Mouse (Mus musculus) liver, embryonic 15.5 days (tissue): ENCODE results near the gene Tbxas1. TPM values are rescaled to one million over a fixed set of nuclear protein-coding genes. Genes with fewer than 3 reads are reported as not detected.

Experiments
- ATAC-seq: fragments of 200-750 bp; cut with Nextera tagmentation; 2 replicates; pipeline ENCODE4 v1.8.0; 2017; ENCODE audit warnings: moderate number of reproducible peaks, mild to moderate bottlenecking, moderate library complexity; ENCODE audit not compliant: insufficient read depth
- H3K27ac ChIP-seq: fragments of 300-500 bp; sonication (generic); replicated peaks from 2 replicates; pipeline ENCODE4 v1.5.1; 2015; ENCODE audit warnings: mild to moderate bottlenecking, inconsistent platforms
- H3K27me3 ChIP-seq: fragments of 300-500 bp; sonication (generic); 2 replicates; pipeline ENCODE4 v1.6.1; 2015; ENCODE audit warnings: mild to moderate bottlenecking, inconsistent platforms
- H3K36me3 ChIP-seq: fragments of 300-500 bp; sonication (generic); replicated peaks from 2 replicates; pipeline ENCODE4 v1.6.1; 2015; ENCODE audit warnings: moderate library complexity, mild to moderate bottlenecking, inconsistent platforms
- H3K4me1 ChIP-seq: fragments of 300-500 bp; sonication (generic); replicated peaks from 2 replicates; pipeline ENCODE4 v1.6.1; 2015; ENCODE audit warnings: inconsistent platforms
- H3K4me2 ChIP-seq: fragments of 300-500 bp; sonication (generic); 2 replicates; pipeline ENCODE4 v1.6.1; 2015; ENCODE audit warnings: moderate library complexity, mild to moderate bottlenecking, inconsistent platforms
- H3K4me3 ChIP-seq: fragments of 300-500 bp; sonication (generic); replicated peaks from 2 replicates; pipeline ENCODE4 v1.5.1; 2015; ENCODE audit warnings: mild to moderate bottlenecking, inconsistent platforms
- H3K9ac ChIP-seq: fragments of 300-500 bp; sonication (generic); 2 replicates; pipeline ENCODE4 v1.6.1; 2015; ENCODE audit warnings: moderate library complexity, mild to moderate bottlenecking, inconsistent platforms
- H3K9me3 ChIP-seq: fragments of 300-500 bp; sonication (generic); replicated peaks from 2 replicates; pipeline ENCODE4 v1.6.1; 2016; ENCODE audit warnings: inconsistent platforms
- WGBS: fragments of 180-500 bp; shearing (Covaris S2); methylation state at CpG from one replicate; pipeline ENCODE4 v1.1.7; 2015; ENCODE audit warnings: mixed read lengths; ENCODE audit not compliant: insufficient replicate concordance; 5-methylcytosine and 5-hydroxymethylcytosine counted together
- polyA plus RNA-seq: library from polyadenylated mRNA; unstranded; fragments of >200 nt; fragmentation: Nextera tagmentation; extraction: Ambion mirVana; gene quantifications from 2 replicates; pipeline ENCODE4 v1.2.1, GENCODE M21; 2015

The Tbxas1 gene
- polyA plus RNA-seq, 1 experiment from 2014 or later: 9.0 TPM

DNA sequence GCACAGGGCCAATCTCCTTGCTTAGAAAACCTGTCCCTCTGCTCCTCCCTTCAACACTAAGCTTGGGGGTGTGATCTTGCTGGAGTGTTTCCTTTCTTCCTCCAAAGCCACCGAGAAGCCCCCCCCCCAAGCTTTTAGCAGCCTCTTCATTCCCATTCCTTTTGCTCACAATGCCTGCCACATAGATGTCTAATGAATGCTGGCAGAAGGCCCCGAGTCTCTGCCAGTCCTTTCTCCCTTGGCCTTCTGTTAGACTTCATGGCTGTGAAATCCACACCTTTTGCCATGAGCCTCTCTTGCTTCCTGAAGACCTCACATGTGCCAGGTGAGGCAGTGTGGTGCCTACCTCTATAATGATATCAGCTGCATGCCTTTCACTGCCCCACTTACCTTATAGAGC is 47.3 kb downstream of the Tbxas1 start:
- peaks cover 97% of the 10 kb centered on the region for H3K4me1 ChIP-seq
- H3K27me3 ChIP-seq: no peaks in the 10 kb centered on the region
- no peak overlapping the region for H3K4me3 ChIP-seq
- 0 out of 2 replicates have a peak overlapping the region, but pooled peaks have one; percentile 58 for H3K4me2 ChIP-seq
- no peaks in the 10 kb centered on the region for H3K36me3 ChIP-seq
- WGBS: 42% methylated on average over 2 of the region's 2 CpGs
- peak overlapping the region; percentile 54 for H3K9ac ChIP-seq
- H3K9me3 ChIP-seq: no peaks in the 10 kb centered on the region
- peak overlapping the region; percentile 100 for H3K27ac ChIP-seq
- ATAC-seq: no peak

DNA sequence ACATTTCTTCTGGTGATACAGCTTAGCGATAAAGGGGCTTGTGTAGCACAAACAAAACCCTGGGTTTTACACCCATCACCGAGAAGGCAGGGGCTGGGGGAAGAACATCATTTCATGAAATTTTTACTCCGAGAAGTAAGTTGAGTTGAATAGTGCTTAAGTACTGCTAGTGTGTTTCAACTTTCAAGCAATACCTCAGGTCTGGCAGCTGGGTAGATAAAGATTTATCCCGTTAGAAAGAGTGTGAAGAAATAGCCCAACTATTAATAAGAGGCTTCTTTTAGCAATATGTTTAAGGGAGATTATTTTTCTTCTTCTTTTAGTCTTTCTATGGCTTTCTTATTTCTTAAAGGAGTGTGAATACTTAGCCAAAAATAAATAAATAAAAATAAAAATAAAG is 48.2 kb downstream of the Tbxas1 start:
- H3K4me3 ChIP-seq: no peak overlapping the region
- peak overlapping the region; percentile 100 for H3K27ac ChIP-seq
- no peaks in the 10 kb centered on the region for H3K36me3 ChIP-seq
- H3K4me1 ChIP-seq: peaks cover 96% of the 10 kb centered on the region
- peak overlapping the region; percentile 64 for H3K9ac ChIP-seq
- peaks cover 3% of the 10 kb centered on the region; the same call in 1 of the 2 replicates for H3K27me3 ChIP-seq
- H3K9me3 ChIP-seq: no peaks in the 10 kb centered on the region
- H3K4me2 ChIP-seq: peak overlapping the region; percentile 69
- ATAC-seq: no peak
- WGBS: 36% methylated on average over 4 of the region's 4 CpGs

DNA sequence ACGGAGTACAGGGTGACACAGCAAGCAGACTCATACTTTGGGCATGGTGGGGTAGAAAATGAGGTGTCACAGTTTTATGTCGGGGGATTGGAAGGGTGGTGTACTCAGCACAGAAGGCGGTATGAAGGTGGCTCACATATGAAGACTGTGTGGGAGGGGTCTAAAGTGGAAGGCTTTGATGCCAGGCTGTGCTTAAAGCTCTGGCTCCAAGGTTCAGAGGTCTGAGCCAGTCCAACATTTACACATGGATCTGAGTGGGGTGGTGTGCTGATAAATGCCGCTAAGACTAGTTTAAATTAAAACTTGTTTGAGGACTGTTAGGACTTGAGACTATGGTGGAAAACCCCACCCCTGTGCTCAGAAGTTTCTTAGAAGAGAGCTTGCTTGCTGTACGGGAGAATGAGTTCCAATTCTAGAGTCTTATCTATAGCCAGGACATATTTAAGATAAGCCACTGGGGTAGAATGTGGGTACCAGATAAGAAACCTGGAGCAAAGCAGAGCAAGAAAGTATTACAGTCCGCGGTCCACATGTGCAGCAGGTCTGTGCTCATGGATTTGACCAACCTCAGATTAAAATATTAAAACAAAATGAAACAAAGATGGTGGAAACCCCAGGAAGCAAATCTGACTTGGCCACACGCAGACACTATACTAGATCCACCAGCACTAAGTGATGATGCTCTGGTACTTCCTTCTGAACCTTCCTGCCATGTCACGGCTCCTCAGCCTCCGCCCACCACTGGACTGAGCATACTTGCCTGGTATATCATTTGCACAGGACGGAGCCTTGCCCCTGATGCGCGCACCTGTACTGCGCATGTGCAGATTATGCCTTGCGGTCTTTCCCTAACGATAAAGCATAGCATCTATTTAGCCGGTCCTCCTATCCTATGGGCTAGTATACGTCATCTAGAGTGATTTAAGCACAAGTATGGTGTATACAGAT is 48.9 kb downstream of the Tbxas1 start:
- Histone ChIP-seq H3K9ac (peak overlapping the region; percentile 64), H3K4me2 (peak overlapping the region; percentile 69), H3K36me3 (no peaks in the 10 kb centered on the region), H3K4me3 (peak overlapping the region; percentile 42), H3K4me1 (peaks cover 95% of the 10 kb centered on the region), H3K27me3 (peaks cover 5% of the 10 kb centered on the region; the same call in 1 of the 2 replicates), H3K9me3 (no peaks in the 10 kb centered on the region), H3K27ac (peak overlapping the region; percentile 100)
- 24% methylated on average over 18 of the region's 18 CpGs for WGBS
- ATAC-seq: peak; percentile 84

- 54% methylated on average over 7 of the region's 7 CpGs for WGBS
- H3K27ac ChIP-seq: peak overlapping the region; percentile 100
- no peak overlapping the region for H3K9ac ChIP-seq
- H3K36me3 ChIP-seq: no peaks in the 10 kb centered on the region
- ATAC-seq: no peak
- H3K4me3 ChIP-seq: peak overlapping the region; percentile 19
- H3K9me3 ChIP-seq: no peaks in the 10 kb centered on the region
- H3K27me3 ChIP-seq: peaks cover 17% of the 10 kb centered on the region; the same call in 1 of the 2 replicates
- peak overlapping the region; percentile 48 for H3K4me2 ChIP-seq
- H3K4me1 ChIP-seq: peaks cover 92% of the 10 kb centered on the region
These were observed 50.5 kb downstream of the Tbxas1 start for GRCm38 (mm10) chr6:38925719-38926118.

GRCm38 (mm10) chr6:38926135-38926962 is 51.1 kb downstream of the Tbxas1 start:
- Histone ChIP-seq H3K27me3 (peaks cover 17% of the 10 kb centered on the region; the same call in 1 of the 2 replicates), H3K4me2 (peak overlapping the region; percentile 48), H3K9me3 (no peaks in the 10 kb centered on the region), H3K9ac (peak overlapping the region; percentile 15; the same call in 1 of the 2 replicates), H3K36me3 (no peaks in the 10 kb centered on the region), H3K27ac (peak overlapping the region; percentile 100), H3K4me3 (peak overlapping the region; percentile 19), H3K4me1 (peaks cover 86% of the 10 kb centered on the region)
- WGBS: 63% methylated on average over 28 of the region's 28 CpGs
- ATAC-seq: no peak

- H3K27ac ChIP-seq: peak overlapping the region; percentile 100
- H3K4me1 ChIP-seq: peaks cover 80% of the 10 kb centered on the region
- H3K9ac ChIP-seq: no peak overlapping the region
- peak overlapping the region; percentile 48; the same call in 1 of the 2 replicates for H3K4me2 ChIP-seq
- no peak for ATAC-seq
- WGBS: 71% methylated on average over 13 of the region's 13 CpGs
- no peak overlapping the region for H3K4me3 ChIP-seq
- H3K9me3 ChIP-seq: no peaks in the 10 kb centered on the region
- peaks cover 17% of the 10 kb centered on the region; the same call in 1 of the 2 replicates for H3K27me3 ChIP-seq
- H3K36me3 ChIP-seq: no peaks in the 10 kb centered on the region
These were observed 51.8 kb downstream of the Tbxas1 start for GRCm38 (mm10) chr6:38926963-38927361.

- Histone ChIP-seq H3K4me3 (no peak overlapping the region), H3K9me3 (no peaks in the 10 kb centered on the region), H3K27me3 (peaks cover 17% of the 10 kb centered on the region; the same call in 1 of the 2 replicates), H3K4me2 (no peak overlapping the region), H3K27ac (peak overlapping the region; percentile 48), H3K9ac (no peak overlapping the region), H3K4me1 (peaks cover 64% of the 10 kb centered on the region), H3K36me3 (no peaks in the 10 kb centered on the region)
- WGBS: 62% methylated on average over 3 of the region's 3 CpGs
- no peak for ATAC-seq
These were observed 53.3 kb downstream of the Tbxas1 start for GRCm38 (mm10) chr6:38928489-38928888.

- no peak overlapping the region for H3K9ac ChIP-seq
- peaks cover 42% of the 10 kb centered on the region for H3K4me1 ChIP-seq
- no peaks in the 10 kb centered on the region for H3K36me3 ChIP-seq
- H3K27me3 ChIP-seq: peaks cover 3% of the 10 kb centered on the region
- 61% methylated on average over 2 of the region's 2 CpGs for WGBS
- no peak for ATAC-seq
- H3K4me3 ChIP-seq: no peak overlapping the region
- no peaks in the 10 kb centered on the region for H3K9me3 ChIP-seq
- 0 out of 2 replicates have a peak overlapping the region, but pooled peaks have one; percentile 17 for H3K27ac ChIP-seq
- no peak overlapping the region for H3K4me2 ChIP-seq
These were observed 60.8 kb downstream of the Tbxas1 start for GRCm38 (mm10) chr6:38936009-38936408.

GRCm38 (mm10) chr6:38938421-38938820 is 63.2 kb downstream of the Tbxas1 start:
- Histone ChIP-seq H3K27me3 (peaks cover 3% of the 10 kb centered on the region), H3K4me3 (no peak overlapping the region), H3K9me3 (no peaks in the 10 kb centered on the region), H3K9ac (no peak overlapping the region), H3K4me2 (no peak overlapping the region), H3K4me1 (peaks cover 42% of the 10 kb centered on the region), H3K36me3 (no peaks in the 10 kb centered on the region), H3K27ac (peak overlapping the region; percentile 72)
- WGBS: 15% methylated on average over 6 of the region's 6 CpGs
- ATAC-seq: no peak

DNA sequence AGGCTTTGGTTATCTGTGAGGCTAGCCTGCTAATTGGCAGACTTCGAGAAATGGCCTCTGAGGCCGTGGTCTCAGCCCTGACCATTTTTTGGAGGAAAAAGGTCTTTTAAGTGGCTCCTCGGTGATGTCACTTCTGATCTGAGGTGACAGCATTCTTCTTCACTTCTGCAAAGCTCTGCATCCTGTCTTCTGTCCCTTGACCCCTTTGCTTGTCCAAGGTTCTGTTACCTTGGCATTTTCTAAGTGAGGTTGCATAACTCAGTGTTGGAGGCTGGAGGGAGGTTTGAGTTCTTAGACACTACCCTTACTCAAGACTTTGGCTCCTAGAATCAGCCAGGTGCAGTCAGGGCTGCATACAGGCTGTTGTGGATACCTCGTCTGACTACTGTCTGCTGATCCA is 63.9 kb downstream of the Tbxas1 start:
- Histone ChIP-seq H3K36me3 (no peaks in the 10 kb centered on the region), H3K27me3 (peaks cover 3% of the 10 kb centered on the region), H3K9ac (no peak overlapping the region), H3K4me3 (no peak overlapping the region), H3K4me2 (no peak overlapping the region), H3K9me3 (no peaks in the 10 kb centered on the region), H3K27ac (peak overlapping the region; percentile 72), H3K4me1 (peaks cover 42% of the 10 kb centered on the region)
- ATAC-seq: no peak
- 59% methylated on average over 4 of the region's 4 CpGs for WGBS
